Mouse (Mus musculus) spleen, postnatal 0 days (tissue): Measurements from ENCODE around the gene Atf6b. TPM values are rescaled to one million over a fixed set of nuclear protein-coding genes. Genes with fewer than 3 reads are reported as not detected.

ENCODE experiments used
- polyA plus RNA-seq: library from polyadenylated mRNA; unstranded; fragments of >200 nt; fragmentation: Nextera tagmentation; extraction: Ambion mirVana; gene quantifications from 2 replicates; pipeline ENCODE4 v1.2.1, GENCODE M21; 2015

The Atf6b gene
- polyA plus RNA-seq: 18.6 and 26.1 TPM in 2 replicates

DNA sequence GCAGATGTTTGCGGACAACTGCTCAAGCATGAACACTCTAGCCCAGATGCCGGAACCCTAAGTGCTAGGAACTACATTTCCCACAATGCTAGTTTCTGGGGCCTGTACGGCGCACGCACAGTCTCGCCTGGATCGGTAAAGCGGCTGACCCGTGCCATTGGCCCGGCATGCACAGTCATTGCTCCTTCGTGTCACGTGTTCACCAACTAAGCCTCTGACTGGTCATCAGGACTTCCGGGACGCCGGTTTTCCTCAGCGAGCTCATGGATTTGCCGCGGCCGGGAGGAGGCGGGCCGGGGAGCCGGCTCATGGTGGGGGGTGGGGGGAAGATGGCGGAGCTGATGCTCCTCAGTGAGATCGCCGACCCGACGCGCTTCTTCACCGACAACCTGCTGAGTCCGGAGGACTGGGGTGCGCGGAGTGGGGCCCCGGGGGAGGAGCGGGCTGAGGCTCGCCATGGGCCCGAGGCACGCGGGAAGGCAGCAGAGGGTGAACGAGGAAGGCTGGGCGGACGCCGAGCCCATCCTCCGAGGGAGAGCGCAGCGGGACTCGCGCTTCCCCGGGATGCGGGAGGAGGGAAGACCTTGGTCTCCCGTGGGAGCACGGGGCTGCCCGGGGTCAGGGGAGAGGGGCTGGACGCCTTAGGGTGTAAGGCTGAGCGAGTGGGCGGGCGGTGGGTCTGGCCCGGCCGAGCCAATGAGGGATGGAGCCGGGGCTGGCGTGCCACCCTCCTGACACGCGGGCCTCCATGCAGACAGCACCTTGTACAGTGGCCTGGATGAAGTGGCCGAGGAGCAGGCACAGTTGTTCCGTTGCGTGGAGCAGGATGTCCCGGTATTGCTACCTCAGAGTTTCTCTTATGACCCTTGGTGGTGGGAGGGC lies at the start of gene Atf6b:
TSS of gene Atf6b (plus strand) at position 241 of the 882 bp plus-strand sequence.

DNA sequence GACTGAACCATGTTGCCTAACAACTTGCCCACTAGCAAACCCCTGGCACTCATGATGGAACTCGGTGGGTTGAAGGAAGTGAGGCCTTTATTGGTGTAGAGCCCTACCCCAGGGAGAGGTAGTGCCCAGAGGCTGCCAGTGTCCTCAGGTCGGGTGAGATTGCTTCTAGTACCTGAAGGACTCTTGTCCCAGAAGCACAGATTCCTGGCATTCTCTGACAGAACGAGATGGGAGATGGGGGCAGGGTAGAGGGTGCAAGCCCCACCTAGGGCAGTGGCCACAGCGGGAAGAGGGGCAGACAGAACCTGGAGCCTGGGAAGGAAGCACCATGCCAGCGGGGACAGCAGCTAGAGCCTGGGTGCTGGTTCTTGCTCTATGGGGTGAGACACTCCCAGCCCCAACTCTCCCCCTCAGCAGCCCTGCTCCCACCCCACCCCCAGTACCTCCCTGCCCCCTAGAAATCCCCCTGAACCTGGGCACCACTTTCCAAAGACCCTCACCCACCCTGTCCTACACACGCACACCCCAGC lies 49.3 kb upstream of the Atf6b start, which contains the start of gene Ager:
TSS of gene Ager (plus strand) at position 297 of the 530 bp plus-strand sequence.

GRCm38 (mm10) chr17:34603375-34604060 lies 43.4 kb upstream of the Atf6b start, which contains the start of gene Rnf5:
Gene Rnf5, minus strand, starts transcription at chr17:34603690.

GRCm38 (mm10) chr17:34604061-34604508 lies 42.9 kb upstream of the Atf6b start, which contains the start of gene Agpat1:
Gene Agpat1, plus strand, starts transcription at chr17:34604262.

GRCm38 (mm10) chr17:34615871-34616270 lies 31.1 kb upstream of the Atf6b start, which contains the start of gene Egfl8:
Gene Egfl8, minus strand, starts transcription at chr17:34615971.

DNA sequence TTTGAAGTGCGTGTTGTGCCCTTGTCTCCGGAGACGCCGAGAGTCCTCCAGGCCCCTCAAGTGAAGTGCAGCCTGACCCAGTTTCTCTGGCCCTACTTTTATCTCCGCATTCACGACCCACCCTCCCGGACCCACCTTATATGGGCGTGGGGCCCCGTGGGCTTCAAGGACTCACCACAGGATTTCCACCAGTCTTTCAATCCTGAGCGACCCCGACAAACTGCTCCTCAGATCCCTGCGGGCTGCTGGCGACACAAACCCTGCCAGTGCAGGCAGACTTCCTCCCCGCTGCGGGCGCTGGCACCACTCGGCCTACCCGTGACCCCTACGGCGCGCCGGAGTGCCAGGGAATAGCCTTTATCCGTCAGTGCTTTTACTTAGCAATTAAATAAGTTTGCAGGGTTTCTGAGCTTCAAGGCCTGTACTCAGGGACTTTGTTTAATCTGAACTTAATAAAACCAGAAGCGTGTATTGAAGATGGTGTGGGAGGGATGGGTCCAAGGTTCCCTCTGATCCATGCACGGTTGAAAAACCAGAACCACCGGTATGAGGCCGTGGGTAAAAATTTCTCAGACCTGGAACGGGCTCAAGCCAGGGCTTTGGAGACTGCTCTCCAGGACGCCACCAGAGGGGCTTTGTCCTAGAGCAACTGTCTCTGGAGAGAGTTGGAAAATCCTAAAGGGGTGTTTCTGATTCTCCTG lies 18.9 kb upstream of the Atf6b start, which contains the start of gene Ppt2:
TSS of gene Ppt2 (minus strand) at position 568 of the 701 bp plus-strand sequence.

DNA sequence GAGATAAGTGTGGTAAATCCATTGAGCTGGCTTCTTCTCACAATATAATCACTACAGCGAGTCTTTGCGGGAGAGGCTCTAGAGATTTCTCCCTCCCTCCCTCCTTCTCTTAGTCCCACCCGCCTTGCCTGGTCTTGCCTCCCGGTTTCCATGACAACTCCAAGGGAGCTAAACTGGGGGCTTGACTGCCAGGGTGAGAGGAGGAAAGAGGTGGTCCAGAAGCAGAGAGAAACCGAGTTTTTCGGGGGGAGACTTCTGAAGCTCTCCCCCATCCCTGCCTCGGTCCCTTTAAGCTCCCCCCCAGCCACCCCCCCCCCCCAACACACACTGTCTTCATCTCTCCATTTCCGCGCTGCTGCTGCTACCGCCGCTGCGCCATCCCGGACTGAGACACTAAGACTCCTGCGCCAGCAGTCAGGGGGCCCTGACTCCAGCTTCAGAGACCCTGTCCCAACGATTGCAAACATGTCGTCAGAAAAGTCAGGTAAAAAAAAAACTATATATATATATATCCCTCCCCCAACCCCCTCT lies 17.7 kb upstream of the Atf6b start, which contains the start of gene Prrt1:
TSS of gene Prrt1 (plus strand) at position 313 of the 531 bp plus-strand sequence.

DNA sequence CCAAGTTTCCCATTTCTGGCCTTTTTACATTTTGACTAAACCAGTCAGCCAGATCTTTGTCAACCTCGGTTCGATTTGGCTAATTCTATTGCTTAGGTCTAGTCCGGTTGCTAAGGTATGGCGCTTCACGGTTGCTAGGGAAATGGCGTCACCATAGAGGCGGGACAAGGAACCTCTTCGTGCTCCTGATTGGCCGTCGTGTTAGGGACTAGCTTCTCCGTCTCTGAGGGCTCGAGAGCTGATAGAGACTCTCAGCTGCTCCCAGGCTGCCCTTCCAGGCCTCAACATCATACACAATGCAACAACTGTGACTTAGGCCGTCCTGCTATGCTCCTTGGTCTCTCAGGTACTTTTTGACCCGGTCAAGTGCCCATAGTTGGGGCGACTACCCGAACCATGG lies 2.3 kb upstream of the Atf6b start, which contains the start of gene Fkbpl:
TSS of gene Fkbpl (plus strand) at position 157 of the 400 bp plus-strand sequence.

GRCm38 (mm10) chr17:34670235-34670634 lies 23.3 kb downstream of the Atf6b start, which contains the start of gene Tnxb:
Gene Tnxb, plus strand, starts transcription at chr17:34670535.

Other genes with a start within 250 kb of the Atf6b start
- 0.20 and 0.57 TPM in 2 replicates for gene BC051142, start 248.3 kb upstream of the Atf6b start, polyA plus RNA-seq
- gene Btnl4, start 169.8 kb upstream of the Atf6b start, polyA plus RNA-seq: not detected in 2 replicates
- gene Btnl6, start 129.8 kb upstream of the Atf6b start, polyA plus RNA-seq: not detected in 2 replicates
- 2.3 and 4.1 TPM in 2 replicates for gene Notch4, start 82.9 kb upstream of the Atf6b start, polyA plus RNA-seq
- gene Gpsm3, start 57.3 kb upstream of the Atf6b start, polyA plus RNA-seq: 43.9 and 63.3 TPM in 2 replicates
- 7.4 and 9.3 TPM in 2 replicates for gene Pbx2, start 55.9 kb upstream of the Atf6b start, polyA plus RNA-seq
- 2.8 and 3.9 TPM in 2 replicates for gene Ager, start 49.3 kb upstream of the Atf6b start, polyA plus RNA-seq
- 70.9 and 75.6 TPM in 2 replicates for gene Rnf5, start 43.5 kb upstream of the Atf6b start, polyA plus RNA-seq
- gene Agpat1, start 42.9 kb upstream of the Atf6b start, polyA plus RNA-seq: 22.9 and 23.1 TPM in 2 replicates
- 2.1 and 2.8 TPM in 2 replicates for gene Egfl8, start 31.2 kb upstream of the Atf6b start, polyA plus RNA-seq
- 10.5 and 14.2 TPM in 2 replicates for gene Ppt2, start 18.6 kb upstream of the Atf6b start, polyA plus RNA-seq
- 0.11 and 0.19 TPM in 2 replicates for gene Prrt1, start 17.6 kb upstream of the Atf6b start, polyA plus RNA-seq
- 6.8 and 8.6 TPM in 2 replicates for gene Fkbpl, start 2.4 kb upstream of the Atf6b start, polyA plus RNA-seq
- gene Tnxb, start 23.4 kb downstream of the Atf6b start, polyA plus RNA-seq: 2.2 and 3.9 TPM in 2 replicates
- 2.7 and 2.8 TPM in 2 replicates for gene C4b, start 96.7 kb downstream of the Atf6b start, polyA plus RNA-seq
- not detected in 2 replicates for gene Cyp21a1, start 157.4 kb downstream of the Atf6b start, polyA plus RNA-seq
- gene Stk19, start 189.8 kb downstream of the Atf6b start, polyA plus RNA-seq: 33.1 and 34.3 TPM in 2 replicates
- 32.9 and 33.7 TPM in 2 replicates for gene Dxo, start 189.9 kb downstream of the Atf6b start, polyA plus RNA-seq
- 22.8 and 27.9 TPM in 2 replicates for gene Skiv2l, start 203.1 kb downstream of the Atf6b start, polyA plus RNA-seq
- gene Nelfe, start 203.2 kb downstream of the Atf6b start, polyA plus RNA-seq: 49.8 and 51.5 TPM in 2 replicates
- 5.7 and 8.3 TPM in 2 replicates for gene Cfb, start 215.4 kb downstream of the Atf6b start, polyA plus RNA-seq
- 0.99 and 1.2 TPM in 2 replicates for gene Zbtb12, start 232.3 kb downstream of the Atf6b start, polyA plus RNA-seq
- not detected in 2 replicates for gene Gm20547, start 234.9 kb downstream of the Atf6b start, polyA plus RNA-seq